Mouse (Mus musculus): ENCODE results near the gene Dynlt1c. TPM values are rescaled to one million over a fixed set of nuclear protein-coding genes. Genes with fewer than 3 reads are reported as not detected.
"Not testable (repeated sequence)": the region's sequence is repeated elsewhere in the genome, so short reads cannot be mapped to it uniquely, and the experiment has no call there.

The Dynlt1c gene
- polyA plus RNA-seq, 1 experiment from 2014 or later = 38.4 TPM

DNA sequence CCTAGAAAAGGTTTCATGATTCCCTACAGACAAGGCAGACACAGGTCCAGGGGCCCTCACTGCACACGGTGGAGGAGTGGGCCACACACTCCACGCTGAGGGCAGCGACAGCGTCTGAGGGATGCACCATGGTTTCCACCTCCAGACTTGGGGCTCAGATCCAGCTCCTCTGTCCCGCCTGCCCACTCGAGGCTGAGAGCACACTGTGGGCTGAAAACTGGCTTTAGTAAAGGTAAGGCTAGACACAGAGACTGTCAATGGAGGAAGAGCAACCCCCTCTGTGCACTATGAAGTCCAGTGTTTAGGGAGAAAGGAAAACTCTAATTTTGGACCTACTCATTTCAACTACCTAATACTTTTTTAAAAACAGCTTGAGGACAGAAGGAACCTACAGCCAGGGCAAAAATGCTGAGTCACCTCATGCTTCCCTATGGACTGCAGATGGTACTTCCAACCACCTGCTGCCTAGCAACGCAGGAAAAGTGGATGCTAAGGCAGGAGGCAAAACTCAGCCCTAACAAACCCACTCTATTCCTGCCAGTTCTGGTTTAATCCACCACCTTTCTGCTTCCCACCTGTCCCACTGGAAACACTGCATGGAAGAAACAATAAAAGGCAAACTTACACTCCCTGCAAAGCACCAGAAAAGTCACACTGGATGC lies 49.6 kb downstream of the Dynlt1c start:
- H3K27me3 ChIP-seq (ENCODE audit: insufficient read depth, low read length); H3K9me3 ChIP-seq (ENCODE audit: low read length); H3K36me3 ChIP-seq (ENCODE audit: insufficient read depth, low read length); ATAC-seq (ENCODE audit: low FRiP score, low TSS enrichment); H3K4me2 ChIP-seq (replicated peaks; ENCODE audit: low read depth, low read length); H3K4me3 ChIP-seq (ENCODE audit: low read length); H3K4me1 ChIP-seq (ENCODE audit: insufficient read depth, low read length); H3K9ac ChIP-seq (replicated peaks; ENCODE audit: low read length); H3K27ac ChIP-seq (ENCODE audit: low read length): not testable (repeated sequence)
- 88% methylated on average over 4 of the region's 7 CpGs for WGBS

DNA sequence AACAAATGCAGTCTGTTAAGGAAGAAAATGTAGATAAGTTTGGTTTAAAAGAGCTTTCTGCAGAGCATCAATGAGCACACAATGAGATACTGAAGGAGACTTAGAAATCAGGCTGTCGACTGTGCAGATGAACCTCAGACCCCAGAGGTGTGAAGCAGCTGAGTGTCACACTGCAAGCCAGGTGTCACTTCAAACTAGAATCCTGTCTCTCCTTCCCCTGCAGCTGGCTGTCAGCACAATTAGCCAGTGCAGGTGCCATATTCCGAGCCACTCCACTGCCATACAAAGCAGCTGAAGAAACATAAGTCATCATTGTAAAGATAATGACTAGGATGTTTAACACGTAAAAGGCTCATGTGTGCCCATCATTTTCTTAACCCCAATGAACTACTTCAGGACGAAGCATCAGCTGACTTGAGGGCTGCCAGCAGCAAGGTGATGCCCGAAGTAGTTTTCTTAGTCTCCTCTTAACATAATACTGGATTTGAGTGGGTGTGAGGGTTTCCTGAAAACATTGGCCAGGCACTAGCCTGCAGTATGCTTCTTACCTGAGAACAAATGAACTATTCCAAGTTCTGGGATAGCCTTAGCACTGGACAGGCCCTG lies 52.0 kb downstream of the Dynlt1c start:
- not testable (repeated sequence) for H3K4me3 ChIP-seq (ENCODE audit: low read length); H3K27ac ChIP-seq (ENCODE audit: low read length); H3K36me3 ChIP-seq (ENCODE audit: insufficient read depth, low read length); H3K4me2 ChIP-seq (replicated peaks; ENCODE audit: low read depth, low read length); H3K9ac ChIP-seq (replicated peaks; ENCODE audit: low read length); H3K4me1 ChIP-seq (ENCODE audit: insufficient read depth, low read length); H3K9me3 ChIP-seq (ENCODE audit: low read length); ATAC-seq (ENCODE audit: low FRiP score, low TSS enrichment); H3K27me3 ChIP-seq (ENCODE audit: insufficient read depth, low read length)
- 83% methylated on average over 3 of the region's 5 CpGs for WGBS

DNA sequence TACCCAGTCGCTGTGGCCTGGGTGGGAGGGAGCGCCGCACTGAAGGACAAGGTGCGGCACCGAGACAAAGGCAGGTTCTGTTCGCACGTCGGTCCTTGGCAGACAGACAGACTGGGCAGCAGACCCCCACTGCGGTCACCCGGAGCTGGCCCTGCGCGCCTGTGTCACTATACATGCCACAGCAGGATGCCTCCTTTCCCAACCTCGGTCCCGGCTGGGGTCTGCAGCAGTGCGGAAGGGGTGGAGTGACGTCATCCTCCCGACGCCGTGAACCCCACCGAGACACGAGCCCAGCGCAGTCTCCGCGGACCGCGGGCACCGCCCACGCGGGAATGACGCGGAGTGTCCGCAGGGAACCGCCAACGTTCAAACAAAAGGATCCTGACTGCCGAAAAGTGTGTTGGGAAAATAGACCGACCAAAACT lies 53.6 kb downstream of the Dynlt1c start:
- Histone ChIP-seq H3K9ac (replicated peaks; ENCODE audit: low read length) (peak overlapping the region; percentile 70), H3K4me2 (replicated peaks; ENCODE audit: low read depth, low read length) (peak overlapping the region; percentile 51), H3K27ac (ENCODE audit: low read length) (peak overlapping the region; percentile 58; the same call in 1 of the 2 replicates), H3K4me3 (ENCODE audit: low read length) (peak overlapping the region; percentile 59)
- not testable (repeated sequence) for H3K9me3 ChIP-seq (ENCODE audit: low read length); H3K4me1 ChIP-seq (ENCODE audit: insufficient read depth, low read length); H3K27me3 ChIP-seq (ENCODE audit: insufficient read depth, low read length); H3K36me3 ChIP-seq (ENCODE audit: insufficient read depth, low read length)
- WGBS = under 1% methylated on average over 35 of the region's 36 CpGs
- peak; percentile 87 for ATAC-seq (ENCODE audit: low FRiP score, low TSS enrichment)

DNA sequence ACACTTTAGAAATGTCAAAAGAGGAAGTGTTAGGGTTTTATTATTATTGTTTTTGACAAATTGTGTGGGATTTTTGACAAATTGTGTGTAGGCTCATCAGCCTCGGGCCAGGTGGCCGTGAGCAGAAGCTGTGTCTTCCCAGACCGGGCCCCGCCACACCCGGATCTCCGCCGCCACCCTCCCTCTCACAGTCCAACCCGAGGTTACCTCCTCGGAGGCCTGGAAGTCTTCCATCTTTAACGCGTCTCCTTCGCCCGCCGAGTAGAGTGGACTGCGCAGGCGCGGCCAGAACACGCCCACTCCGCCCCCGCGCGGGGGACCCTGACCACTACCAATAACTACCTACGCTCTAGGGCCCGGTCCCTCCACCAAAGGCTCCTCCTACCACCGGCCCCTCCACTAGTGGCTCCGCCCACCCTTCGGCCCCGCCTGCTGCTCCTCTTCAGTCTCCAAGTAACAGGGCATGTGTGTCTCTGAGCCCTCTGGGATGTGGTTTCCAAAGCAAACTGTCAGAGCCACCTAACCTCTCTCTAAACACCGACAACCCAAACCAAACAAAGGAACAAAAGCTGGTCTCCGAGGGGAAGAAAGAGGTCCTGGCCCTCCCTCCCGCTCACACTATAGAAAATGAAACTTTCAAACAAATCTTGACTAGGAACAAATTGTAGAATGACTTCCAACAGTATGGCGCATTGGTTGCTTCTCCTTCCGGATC lies 54.3 kb downstream of the Dynlt1c start, which contains the start of gene Dynlt1f:
Gene Dynlt1f (minus strand): TSS at position 334 of the 715 bp plus-strand sequence.
- H3K4me1 ChIP-seq (ENCODE audit: insufficient read depth, low read length); H3K36me3 ChIP-seq (ENCODE audit: insufficient read depth, low read length); H3K9me3 ChIP-seq (ENCODE audit: low read length); H3K27me3 ChIP-seq (ENCODE audit: insufficient read depth, low read length): not testable (repeated sequence)
- Histone ChIP-seq H3K4me2 (replicated peaks; ENCODE audit: low read depth, low read length) (peak within 1 kb of the TSS; percentile 51), H3K9ac (replicated peaks; ENCODE audit: low read length) (peak within 1 kb of the TSS; percentile 70), H3K4me3 (ENCODE audit: low read length) (peak within 1 kb of the TSS; percentile 59), H3K27ac (ENCODE audit: low read length) (peak within 1 kb of the TSS; percentile 58; the same call in 1 of the 2 replicates)
- 4% methylated on average over 21 of the region's 33 CpGs for WGBS
- peak; percentile 97 for ATAC-seq (ENCODE audit: low FRiP score, low TSS enrichment)

DNA sequence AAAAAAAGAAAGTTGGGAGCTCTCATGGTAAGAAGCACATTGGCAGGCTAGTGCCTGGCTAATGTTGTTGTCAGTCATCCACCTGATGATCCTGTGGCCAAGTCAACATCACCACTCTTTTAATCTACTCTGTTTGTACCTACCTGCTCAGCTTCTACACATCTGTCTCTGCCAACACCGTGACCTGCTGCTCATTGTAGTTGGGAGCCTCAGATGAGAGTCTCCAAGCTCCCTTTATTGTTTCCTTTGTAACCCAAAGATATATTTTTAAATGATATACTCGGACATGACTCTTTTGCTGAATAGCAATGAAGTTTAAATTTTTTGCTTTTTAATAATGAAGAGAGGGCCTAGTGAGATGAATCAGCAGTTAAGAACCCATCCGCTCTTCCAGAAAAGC lies 55.0 kb downstream of the Dynlt1c start:
- not testable (repeated sequence) for H3K27me3 ChIP-seq (ENCODE audit: insufficient read depth, low read length); H3K4me1 ChIP-seq (ENCODE audit: insufficient read depth, low read length); ATAC-seq (ENCODE audit: low FRiP score, low TSS enrichment); H3K9me3 ChIP-seq (ENCODE audit: low read length); H3K4me2 ChIP-seq (replicated peaks; ENCODE audit: low read depth, low read length); H3K36me3 ChIP-seq (ENCODE audit: insufficient read depth, low read length); H3K9ac ChIP-seq (replicated peaks; ENCODE audit: low read length); H3K4me3 ChIP-seq (ENCODE audit: low read length); H3K27ac ChIP-seq (ENCODE audit: low read length)
- 89% methylated on average over 1 of the region's 3 CpGs for WGBS

DNA sequence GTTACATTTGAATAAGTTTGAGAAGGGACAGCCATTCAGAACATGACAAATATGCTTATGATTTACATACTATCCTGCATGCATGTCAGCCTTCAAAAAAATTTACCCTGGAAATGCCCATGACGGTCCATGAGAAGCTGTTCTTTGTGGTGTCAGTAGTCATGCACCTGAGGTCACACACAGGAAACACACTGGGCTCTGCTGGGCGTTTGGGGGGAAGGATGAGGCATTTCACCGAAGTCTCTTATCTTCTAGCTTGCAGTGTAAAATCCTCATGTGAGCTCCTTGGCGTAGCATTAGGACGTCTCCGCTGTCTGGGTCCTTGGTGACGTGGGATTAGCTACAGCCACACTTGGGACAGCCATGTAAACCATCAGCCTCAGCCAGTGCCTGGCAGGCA lies 57.3 kb downstream of the Dynlt1c start, which contains the start of gene Sytl3:
Gene Sytl3 (plus strand): TSS at position 293 of the 400 bp plus-strand sequence.
- not testable (repeated sequence) for ATAC-seq (ENCODE audit: low FRiP score, low TSS enrichment); H3K4me2 ChIP-seq (replicated peaks; ENCODE audit: low read depth, low read length); H3K27ac ChIP-seq (ENCODE audit: low read length); H3K9ac ChIP-seq (replicated peaks; ENCODE audit: low read length); H3K4me3 ChIP-seq (ENCODE audit: low read length); H3K36me3 ChIP-seq (ENCODE audit: insufficient read depth, low read length); H3K4me1 ChIP-seq (ENCODE audit: insufficient read depth, low read length); H3K9me3 ChIP-seq (ENCODE audit: low read length); H3K27me3 ChIP-seq (ENCODE audit: insufficient read depth, low read length)
- 74% methylated on average over 3 of the region's 7 CpGs for WGBS

Other genes with a start within 250 kb of the Dynlt1c start
- 414 and 449 TPM in 2 replicates for gene Dynlt1b, start 171.6 kb upstream of the Dynlt1c start, polyA plus RNA-seq (2015; fragmentation: Nextera tagmentation; extraction: Ambion mirVana)
- gene Dynlt1f, start 54.2 kb downstream of the Dynlt1c start, polyA plus RNA-seq (2015; fragmentation: Nextera tagmentation; extraction: Ambion mirVana) = 211 and 239 TPM in 2 replicates
- 1.2 and 1.3 TPM in 2 replicates for gene Sytl3, start 57.4 kb downstream of the Dynlt1c start, polyA plus RNA-seq (2015; fragmentation: Nextera tagmentation; extraction: Ambion mirVana)
- 240 and 248 TPM in 2 replicates for gene Ezr, start 181.1 kb downstream of the Dynlt1c start, polyA plus RNA-seq (2015; fragmentation: Nextera tagmentation; extraction: Ambion mirVana)